Mouse (Mus musculus) embryonic facial prominence, embryonic 10.5 days (tissue): ENCODE measurements around the gene Opa3. TPM values are rescaled to one million over a fixed set of nuclear protein-coding genes. Genes with fewer than 3 reads are reported as not detected.
A peak's percentile ranks its signal among the peaks of the same experiment; 100 is the strongest.

ENCODE experiments used
- DNase-seq: peaks from one replicate; pipeline ENCODE4 v3.0.0-alpha.2; 2017; ENCODE audit warnings: low spot score
- H3K27ac ChIP-seq: fragments of 300-500 bp; sonication (generic); replicated peaks from 2 replicates; pipeline ENCODE4 v1.5.1; 2016; ENCODE audit warnings: mild to moderate bottlenecking
- H3K27me3 ChIP-seq: fragments of 300-500 bp; sonication (generic); replicated peaks from 2 replicates; pipeline ENCODE4 v1.6.1; 2016; ENCODE audit warnings: low read depth, mild to moderate bottlenecking; ENCODE audit not compliant: poor library complexity, severe bottlenecking
- H3K36me3 ChIP-seq: fragments of 300-500 bp; sonication (generic); replicated peaks from 2 replicates; pipeline ENCODE4 v1.6.1; 2016; ENCODE audit warnings: mild to moderate bottlenecking, moderate library complexity
- H3K4me1 ChIP-seq: fragments of 300-500 bp; sonication (generic); 2 replicates; pipeline ENCODE4 v1.6.1; 2016
- H3K4me3 ChIP-seq: fragments of 300-500 bp; sonication (generic); 2 replicates; pipeline ENCODE4 v1.5.1; 2016; ENCODE audit warnings: mild to moderate bottlenecking, moderate library complexity
- H3K9me3 ChIP-seq: fragments of 300-500 bp; sonication (generic); 2 replicates; pipeline ENCODE4 v1.6.1; 2016; ENCODE audit warnings: mild to moderate bottlenecking
- WGBS: fragments of 180-500 bp; shearing (Covaris S2); methylation state at CpG from one replicate; pipeline ENCODE4 v1.1.7; 2016; 5-methylcytosine and 5-hydroxymethylcytosine counted together
- polyA plus RNA-seq: library from polyadenylated mRNA; unstranded; fragments of >200 nt; fragmentation: Nextera tagmentation; extraction: Ambion mirVana; gene quantifications from 2 replicates; pipeline ENCODE4 v1.2.1, GENCODE M21; 2016

Opa3 gene
- polyA plus RNA-seq, 1 experiment from 2014 or later: 46.4 TPM

GRCm38 (mm10) chr7:19202065-19202850 is 25.9 kb upstream of the Opa3 start:
- Histone ChIP-seq H3K36me3 (peaks cover 73% of the 10 kb centered on the region), H3K4me1 (no peaks in the 10 kb centered on the region), H3K27me3 (no peaks in the 10 kb centered on the region), H3K4me3 (no peak overlapping the region), H3K9me3 (no peaks in the 10 kb centered on the region), H3K27ac (no peak overlapping the region)
- WGBS: 59% methylated on average over 15 of the region's 15 CpGs
- no peak for DNase-seq

GRCm38 (mm10) chr7:19208201-19208910 is 19.8 kb upstream of the Opa3 start:
- Histone ChIP-seq H3K4me3 (no peak overlapping the region), H3K36me3 (peaks cover 27% of the 10 kb centered on the region), H3K9me3 (no peaks in the 10 kb centered on the region), H3K4me1 (peaks cover 16% of the 10 kb centered on the region), H3K27ac (no peak overlapping the region), H3K27me3 (peaks cover 24% of the 10 kb centered on the region)
- no peak for DNase-seq
- WGBS: 82% methylated on average over 13 of the region's 13 CpGs

- DNase-seq: peak; percentile 30
- no peak overlapping the region for H3K4me3 ChIP-seq
- peaks cover 31% of the 10 kb centered on the region for H3K27me3 ChIP-seq
- H3K36me3 ChIP-seq: peaks cover 22% of the 10 kb centered on the region
- no peak overlapping the region for H3K27ac ChIP-seq
- no peaks in the 10 kb centered on the region for H3K9me3 ChIP-seq
- H3K4me1 ChIP-seq: peaks cover 16% of the 10 kb centered on the region
- 54% methylated on average over 7 of the region's 7 CpGs for WGBS
Measured at GRCm38 (mm10) chr7:19208944-19209472, 19.1 kb upstream of the Opa3 start.

- WGBS: 84% methylated on average over 4 of the region's 4 CpGs
- DNase-seq: no peak
- H3K9me3 ChIP-seq: no peaks in the 10 kb centered on the region
- H3K27ac ChIP-seq: no peak overlapping the region
- H3K36me3 ChIP-seq: peaks cover 17% of the 10 kb centered on the region
- H3K27me3 ChIP-seq: peaks cover 35% of the 10 kb centered on the region
- H3K4me3 ChIP-seq: no peak overlapping the region
- H3K4me1 ChIP-seq: peaks cover 18% of the 10 kb centered on the region
Measured at GRCm38 (mm10) chr7:19209494-19209893, 18.6 kb upstream of the Opa3 start.

- WGBS: 86% methylated on average over 5 of the region's 5 CpGs
Measured at GRCm38 (mm10) chr7:19210010-19210409, 18.1 kb upstream of the Opa3 start.

GRCm38 (mm10) chr7:19211041-19211675 is 17.0 kb upstream of the Opa3 start:
- WGBS: 64% methylated on average over 5 of the region's 5 CpGs
- Histone ChIP-seq H3K27ac (no peak overlapping the region), H3K27me3 (peaks cover 41% of the 10 kb centered on the region), H3K4me3 (no peak overlapping the region), H3K36me3 (peaks cover under 1% of the 10 kb centered on the region; the same call in 1 of the 2 replicates), H3K9me3 (no peaks in the 10 kb centered on the region), H3K4me1 (peaks cover 30% of the 10 kb centered on the region)
- no peak for DNase-seq

More at GRCm38 (mm10) chr7:19210010-19210409, 18.1 kb upstream of the Opa3 start:
- Histone ChIP-seq H3K9me3 (no peaks in the 10 kb centered on the region), H3K4me3 (no peak overlapping the region), H3K27ac (no peak overlapping the region), H3K4me1 (peaks cover 23% of the 10 kb centered on the region), H3K36me3 (peaks cover 12% of the 10 kb centered on the region), H3K27me3 (peaks cover 37% of the 10 kb centered on the region)
- DNase-seq: no peak

GRCm38 (mm10) chr7:19211996-19212755 is 16.0 kb upstream of the Opa3 start, which contains the start of gene Gpr4:
Gene Gpr4 (plus strand): TSS chr7:19212538.
- WGBS: 3% methylated on average over 30 of the region's 30 CpGs

GRCm38 (mm10) chr7:19213385-19213784 is 14.7 kb upstream of the Opa3 start:
- no peak for DNase-seq
- Histone ChIP-seq H3K36me3 (no peaks in the 10 kb centered on the region), H3K9me3 (no peaks in the 10 kb centered on the region), H3K4me1 (peaks cover 41% of the 10 kb centered on the region), H3K27ac (no peak overlapping the region), H3K27me3 (peaks cover 41% of the 10 kb centered on the region), H3K4me3 (peak overlapping the region; percentile 61)
- 61% methylated on average over 2 of the region's 2 CpGs for WGBS

More at GRCm38 (mm10) chr7:19211996-19212755, 16.0 kb upstream of the Opa3 start, which contains the start of gene Gpr4:
- peak; percentile 76 for DNase-seq
- peak within 1 kb of the TSS; percentile 61 for H3K4me3 ChIP-seq
- peaks cover 41% of the 10 kb centered on the region for H3K27me3 ChIP-seq
- peaks cover 32% of the 10 kb centered on the region for H3K4me1 ChIP-seq
- peak within 1 kb of the TSS; percentile 63 for H3K27ac ChIP-seq
- H3K9me3 ChIP-seq: no peaks in the 10 kb centered on the region
- H3K36me3 ChIP-seq: no peaks in the 10 kb centered on the region

- Histone ChIP-seq H3K4me1 (peaks cover 41% of the 10 kb centered on the region), H3K27me3 (peaks cover 41% of the 10 kb centered on the region), H3K36me3 (no peaks in the 10 kb centered on the region), H3K4me3 (0 out of 2 replicates have a peak overlapping the region, but pooled peaks have one; percentile 5), H3K27ac (no peak overlapping the region), H3K9me3 (no peaks in the 10 kb centered on the region)
- WGBS: 70% methylated on average over 7 of the region's 7 CpGs
- DNase-seq: no peak
Measured at GRCm38 (mm10) chr7:19214369-19214768, 13.8 kb upstream of the Opa3 start.

GRCm38 (mm10) chr7:19214940-19215339 is 13.2 kb upstream of the Opa3 start:
- Histone ChIP-seq H3K9me3 (no peaks in the 10 kb centered on the region), H3K4me1 (peaks cover 41% of the 10 kb centered on the region), H3K27ac (no peak overlapping the region), H3K36me3 (no peaks in the 10 kb centered on the region), H3K4me3 (0 out of 2 replicates have a peak overlapping the region, but pooled peaks have one; percentile 5), H3K27me3 (peaks cover 41% of the 10 kb centered on the region)
- WGBS: 73% methylated on average over 9 of the region's 9 CpGs
- no peak for DNase-seq

- peaks cover 29% of the 10 kb centered on the region for H3K4me1 ChIP-seq
- H3K27ac ChIP-seq: no peak overlapping the region
- no peak for DNase-seq
- no peak overlapping the region for H3K4me3 ChIP-seq
- no peaks in the 10 kb centered on the region for H3K9me3 ChIP-seq
- H3K36me3 ChIP-seq: peaks cover 7% of the 10 kb centered on the region; the same call in 1 of the 2 replicates
- peaks cover 25% of the 10 kb centered on the region for H3K27me3 ChIP-seq
- 66% methylated on average over 5 of the region's 5 CpGs for WGBS
Measured at GRCm38 (mm10) chr7:19217492-19217891, 10.6 kb upstream of the Opa3 start.
